In the genomic region with DNA sequence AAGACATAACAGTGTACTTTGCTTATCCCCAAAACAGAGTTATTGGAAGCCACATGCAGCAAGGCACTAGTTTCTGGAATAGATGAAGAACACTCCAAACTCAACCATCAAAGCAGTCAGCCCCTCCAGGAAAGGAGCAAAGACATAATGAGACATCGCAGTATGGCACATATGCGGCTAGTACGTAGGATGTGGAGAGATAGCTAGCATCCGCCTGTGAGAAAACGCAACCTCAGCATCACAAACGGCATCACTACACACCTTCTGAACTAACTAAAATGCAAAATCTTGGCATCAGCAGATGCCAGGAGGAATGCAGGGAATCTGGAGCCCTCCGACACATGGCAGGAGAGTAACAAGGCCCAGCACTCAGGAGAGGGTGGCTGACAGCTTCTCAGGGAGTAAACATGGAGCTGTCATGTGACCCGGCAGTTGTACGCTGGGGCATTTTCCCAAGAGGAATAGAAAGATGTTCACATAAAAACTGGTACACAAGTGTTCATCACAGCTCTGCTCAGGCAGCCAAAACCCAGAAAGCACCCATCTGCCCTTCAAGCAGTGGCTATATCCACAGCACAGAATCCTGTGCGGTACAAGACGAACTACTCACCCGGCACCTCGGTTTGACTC, we compare ENCODE assay signal across 22 mouse cellular contexts. TPM values are rescaled to one million over a fixed set of nuclear protein-coding genes. Genes with fewer than 3 reads are reported as not detected.
DNase-seq lines count a peak whose midpoint lies in the region; ATAC-seq and TF ChIP-seq lines count a peak whose summit lies in the region.
"Had no signal": no experiment of that assay in that cellular context is flagged by ENCODE, and none has a peak within 500 bp of the region (broad histone marks: within the 10 kb centered on the region; RNA-seq: fewer than 3 reads in every experiment).

No protein-coding gene starts in this region.

- peaks cover 5% of the 10 kb centered on the region; the same call in 1 of the 2 replicates for H3K4me1 ChIP-seq in forebrain, postnatal 0 days (ENCODE audit: insufficient read depth)
- H3K4me1 ChIP-seq in intestine, embryonic 16.5 days (ENCODE audit: control insufficient read depth, insufficient read depth, low read length), result peaks cover 2% of the 10 kb centered on the region; the same call in 1 of the 2 replicates
- H3K4me1 ChIP-seq: liver, embryonic 13.5 days; lung, embryonic 15.5 days had no signal

- H3K9me3 ChIP-seq in forebrain, postnatal 0 days (ENCODE audit: low read length), result no peaks in the 10 kb centered on the region
- H3K9me3 ChIP-seq in intestine, embryonic 16.5 days (ENCODE audit: control insufficient read depth, low read length), result no peaks in the 10 kb centered on the region
- H3K9me3 ChIP-seq: embryonic facial prominence, embryonic 10.5 days; liver, embryonic 13.5 days; lung, embryonic 15.5 days; midbrain, embryonic 13.5 days had no signal

- H3K27ac ChIP-seq in forebrain, postnatal 0 days (ENCODE audit: low read depth, low read length), result no peak overlapping the region
- H3K27ac ChIP-seq in intestine, embryonic 16.5 days (ENCODE audit: low read length), result no peak overlapping the region
- H3K27ac ChIP-seq: embryonic facial prominence, embryonic 10.5 days; liver, embryonic 13.5 days; lung, embryonic 15.5 days; macrophage; midbrain, embryonic 13.5 days had no signal

- H3K9ac ChIP-seq in forebrain, postnatal 0 days, result no peak overlapping the region
- H3K9ac ChIP-seq in intestine, embryonic 16.5 days (ENCODE audit: low read depth, low read length), result no peak overlapping the region
- H3K9ac ChIP-seq: liver, embryonic 13.5 days; lung, embryonic 15.5 days; midbrain, embryonic 13.5 days had no signal

- WGBS in forebrain, postnatal 0 days, result 66% methylated on average over 13 of the region's 13 CpGs
- 92% methylated on average over 13 of the region's 13 CpGs for WGBS in intestine, embryonic 16.5 days

- no peak overlapping the region for H3K4me2 ChIP-seq in forebrain, postnatal 0 days (ENCODE audit: low read depth)
- H3K4me2 ChIP-seq in intestine, embryonic 16.5 days (ENCODE audit: low read depth, low read length), result no peak overlapping the region
- H3K4me2 ChIP-seq: liver, embryonic 13.5 days; lung, embryonic 15.5 days; midbrain, embryonic 13.5 days had no signal

- H3K27me3 ChIP-seq in forebrain, postnatal 0 days (ENCODE audit: insufficient read depth, low read length), result no peaks in the 10 kb centered on the region
- no peaks in the 10 kb centered on the region for H3K27me3 ChIP-seq in intestine, embryonic 16.5 days (replicated peaks; ENCODE audit: control insufficient read depth, insufficient read depth, low read length)
- H3K27me3 ChIP-seq: liver, embryonic 13.5 days; lung, embryonic 15.5 days; midbrain, embryonic 13.5 days; Patski had no signal

- peak; percentile 89 for ATAC-seq in forebrain, postnatal 0 days
- no peak for ATAC-seq in intestine, embryonic 16.5 days
- ATAC-seq: activated CD4-positive, CD25-positive, alpha-beta regulatory T cell, adult 4 months; inflammation-experienced regulatory T-cells, adult 6 months; midbrain, embryonic 13.5 days; Patski had no signal

- H3K4me3 ChIP-seq in forebrain, postnatal 0 days (ENCODE audit: low read depth, low read length), result no peak overlapping the region
- no peak overlapping the region for H3K4me3 ChIP-seq in intestine, embryonic 16.5 days (ENCODE audit: low read length)
- H3K4me3 ChIP-seq: embryonic facial prominence, embryonic 10.5 days; liver, embryonic 13.5 days; lung, embryonic 15.5 days; midbrain, embryonic 13.5 days had no signal

- H3K36me3 ChIP-seq in forebrain, postnatal 0 days (ENCODE audit: insufficient read depth), result no peaks in the 10 kb centered on the region
- H3K36me3 ChIP-seq in intestine, embryonic 16.5 days (ENCODE audit: control insufficient read depth, insufficient read depth, low read length), result no peaks in the 10 kb centered on the region
- H3K36me3 ChIP-seq: embryonic facial prominence, embryonic 10.5 days; lung, embryonic 15.5 days; midbrain, embryonic 13.5 days had no signal

- no peak for TF ChIP-seq CTCF in forebrain, postnatal 0 days (IDR thresholded peaks at IDR 0.05; ENCODE audit: low read depth)

- DNase-seq in heart, adult 11 months, result peak; percentile 69
- no peak for DNase-seq in heart, adult 9 months (ENCODE audit: low spot score in 2 of 2)
- peak; percentile 62 for DNase-seq in forebrain, postnatal 0 days
- peak; percentile 40 for DNase-seq in layer of hippocampus, adult 9-10 months (ENCODE audit: low spot score)
- peak; percentile 38 to 48 for DNase-seq in right cerebral cortex, postnatal 10 days (ENCODE audit: low spot score in 2 of 2)
- no peak for DNase-seq in thymus, postnatal 25 days
- DNase-seq in adipocyte (ENCODE audit: low spot score), result no peak
- DNase-seq: cerebellum, adult 11 months; cerebellum, postnatal 25 days; heart, adult 18-20 months; kidney, adult 9 months; kidney, postnatal 4 days; liver, embryonic 13.5 days; thymus, postnatal 14 days had no signal

RNA-seq across cellular contexts. Expression of gene Rbp1, which starts 55.3 kb away (rescaled TPM):
- total RNA-seq in forebrain, postnatal 0 days (2014; rRNA removed), result 12.4 and 12.9 TPM in 2 replicates
- 32.1 and 41.6 TPM in 2 replicates for polyA plus RNA-seq in forebrain, postnatal 0 days (2015; fragmentation: Nextera tagmentation; extraction: Ambion mirVana)
- 42.9 and 51.5 TPM in 2 replicates for polyA plus RNA-seq in intestine, embryonic 16.5 days (2015; fragmentation: Nextera tagmentation; extraction: Ambion mirVana)
- polyA plus RNA-seq: inflammation-experienced regulatory T-cells, adult 6 months had no signal

Comparison
In these comparisons a context has a peak if more than half of its experiments do, and no peak if none do; other contexts are left out.
1. DNase-seq: peak in heart, adult 11 months (single experiment), forebrain, postnatal 0 days (single experiment), layer of hippocampus, adult 9-10 months (single experiment) and right cerebral cortex, postnatal 10 days (2 of 2); none in heart, adult 9 months (0 of 2), thymus, postnatal 25 days (single experiment) and adipocyte (single experiment).